Mouse (Mus musculus) layer of hippocampus, postnatal 14 days (tissue): ENCODE data around the gene Dguok. TPM values are rescaled to one million over a fixed set of nuclear protein-coding genes. Genes with fewer than 3 reads are reported as not detected.

Experiments
- DNase-seq, 2 experiments: peaks; one replicate each; pipeline ENCODE4 v3.0.0; 2021 to 2022; ENCODE audit warnings: low spot score in 2 of 2, mixed read lengths in 1 of 2
- long read RNA-seq, 2 experiments: library from polyadenylated mRNA; stranded (forward); transcript quantifications; one replicate each; pipeline ENCODE4 v2.0.0; 2021
- total RNA-seq, 2 experiments: library from RNA; stranded (reverse); gene quantifications; 2 replicates each; pipeline ENCODE4 v1.2.3; 2021

The Dguok gene
- total RNA-seq = 10 to 100 TPM; 28.1 to 28.7 TPM
- long read RNA-seq, experiment 1, transcript Dguok-201 (7 exons, 1,107 nt) = major isoform, 13 of 29 reads
- long read RNA-seq, experiment 1, partial matches to known transcripts = 11 of 29 reads
- long read RNA-seq, experiment 1, other reads (novel, unspliced or antisense) = 4 of 29 reads
- long read RNA-seq, experiment 2, transcript Dguok-201 (7 exons, 1,107 nt) = major isoform, 29 of 50 reads
- long read RNA-seq, experiment 2, partial matches to known transcripts = 14 of 50 reads
- long read RNA-seq, experiment 2, other reads (novel, unspliced or antisense) = 6 of 50 reads

DNA sequence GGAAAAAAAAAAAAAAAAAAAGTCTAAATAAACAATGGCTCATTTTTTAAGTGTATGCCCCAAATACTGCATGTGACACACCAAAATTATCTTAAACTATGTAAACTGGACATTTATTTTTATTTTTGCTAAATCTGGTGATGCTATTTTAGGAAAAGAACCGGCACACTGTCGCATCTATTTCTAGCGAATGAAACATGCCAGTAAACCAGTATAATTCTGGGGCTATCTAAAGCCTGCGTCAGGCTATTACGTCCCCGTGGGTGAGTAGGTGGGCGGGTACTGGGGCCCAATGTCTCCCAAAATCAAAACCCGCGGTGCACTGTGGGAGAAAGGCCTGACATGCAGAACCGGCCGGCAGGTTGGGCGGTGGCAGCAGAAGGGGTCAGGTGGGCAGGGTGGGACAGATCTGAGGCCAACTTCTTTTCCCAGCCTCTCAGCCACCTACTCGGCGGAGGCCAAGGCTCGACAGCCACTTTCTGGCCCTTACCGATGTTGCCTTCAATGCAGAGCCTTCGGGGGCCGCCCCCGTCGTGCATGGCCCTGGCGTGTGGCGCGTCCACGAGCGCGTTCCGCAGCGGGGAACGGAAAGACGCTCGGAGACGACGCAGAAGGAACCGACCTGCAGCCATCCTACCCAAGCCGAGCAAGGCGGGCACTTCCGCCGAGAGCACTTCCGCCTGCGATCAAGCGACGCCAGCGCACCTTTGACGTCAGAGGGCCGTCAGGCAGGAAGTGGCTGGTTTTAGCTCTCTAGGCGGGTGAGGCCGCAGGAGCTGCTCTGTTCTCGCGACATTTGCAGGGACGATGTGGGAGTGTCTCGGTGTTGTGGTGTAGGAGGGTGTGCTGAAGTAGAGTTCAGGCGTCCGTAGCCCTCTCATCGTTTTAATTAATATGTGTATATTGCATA, at the start of gene Dguok:
Gene Dguok (minus strand): TSS at position 712 of the 910 bp plus-strand sequence.
- DNase-seq = peak; percentile 96 to 98

DNA sequence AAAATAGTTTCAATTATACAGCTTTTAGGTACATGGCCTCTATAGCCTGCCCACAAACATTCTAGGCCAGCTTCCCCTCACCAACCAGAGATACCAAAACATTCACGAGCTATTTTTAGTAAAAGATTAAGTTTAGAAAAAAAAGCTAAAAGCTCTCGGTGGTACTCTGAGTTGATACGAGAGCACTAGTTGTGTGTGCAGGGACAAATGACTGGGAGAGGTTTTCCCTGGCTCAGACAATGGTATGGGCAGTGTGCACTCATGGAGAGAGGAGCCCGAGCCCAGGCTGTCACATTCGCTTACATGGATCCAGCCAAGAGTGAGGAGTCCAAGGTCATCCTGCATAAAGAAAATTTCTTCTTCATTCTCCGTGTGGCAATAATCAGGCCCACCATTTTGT, 49.2 kb upstream of the Dguok start:
- DNase-seq = no peak

DNA sequence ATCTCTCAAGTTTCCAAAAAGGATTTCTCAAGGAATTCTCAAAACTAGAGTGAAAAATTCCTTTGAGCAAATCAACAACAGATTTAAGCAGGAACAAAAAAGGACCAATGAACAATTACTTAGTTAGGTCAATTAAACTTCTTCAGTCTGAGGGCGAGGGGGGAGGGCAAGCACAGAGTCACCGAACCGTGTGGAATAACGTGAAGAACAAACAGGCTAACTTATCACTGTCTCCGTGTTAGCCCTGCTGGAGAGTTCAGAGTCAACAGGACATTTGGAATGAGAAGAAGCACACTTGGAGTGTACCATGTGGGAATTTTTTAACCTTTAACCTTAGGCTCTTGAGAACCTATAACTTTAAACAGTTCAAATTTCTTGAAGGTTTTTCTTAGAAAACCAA, 41.6 kb upstream of the Dguok start:
- DNase-seq = no peak

DNA sequence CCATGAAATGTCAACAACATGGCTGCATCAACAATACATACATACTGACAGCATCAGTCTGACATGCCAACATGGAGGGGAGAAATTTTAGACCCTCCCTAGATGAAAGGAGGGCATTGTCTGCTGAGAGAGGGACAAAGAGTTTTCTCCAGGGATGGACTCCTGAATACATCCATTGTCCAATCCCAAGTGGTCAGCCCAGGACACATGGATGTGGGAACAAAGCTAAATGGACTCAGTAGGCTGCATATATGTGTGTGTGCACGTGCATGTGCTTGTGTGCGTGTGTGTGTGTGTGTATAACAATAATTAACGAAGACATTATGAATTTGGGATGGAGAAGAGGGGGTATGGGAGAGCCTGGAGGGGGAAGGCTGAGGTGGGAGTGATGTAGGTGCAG, 39.0 kb upstream of the Dguok start:
- no peak for DNase-seq

DNA sequence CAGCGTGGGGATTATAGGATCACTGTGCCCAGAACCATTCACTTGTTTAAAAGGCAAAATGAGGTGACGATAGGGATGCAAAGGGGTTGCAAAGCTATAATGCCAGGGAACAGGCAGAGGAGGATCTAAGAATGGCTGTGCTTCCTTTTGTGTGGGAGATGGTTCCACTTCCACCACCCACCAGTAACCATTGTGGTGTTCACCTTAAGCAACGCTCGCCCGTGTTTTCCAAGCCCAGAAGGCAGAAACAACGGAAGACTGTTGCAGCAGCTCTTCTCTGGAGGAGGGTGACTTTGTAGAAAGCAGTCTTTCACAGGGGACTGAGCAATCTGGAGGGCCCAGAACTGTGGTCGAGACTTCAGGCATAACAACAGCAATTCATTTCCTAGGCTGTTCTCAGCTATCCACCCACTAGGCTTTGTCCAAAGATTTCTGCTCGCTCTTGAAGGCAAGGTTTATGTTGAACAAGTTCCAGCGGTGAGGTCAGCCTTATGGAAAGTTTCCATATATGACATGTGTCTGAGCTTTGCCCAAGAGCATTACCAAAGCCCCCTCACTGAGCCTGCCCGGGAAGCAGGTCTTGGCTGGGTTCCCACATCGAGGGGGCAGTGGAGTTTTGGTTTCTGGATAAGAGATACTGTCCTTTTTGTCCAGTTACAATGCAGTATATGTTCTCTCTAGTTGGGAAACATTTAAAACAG, 35.1 kb upstream of the Dguok start:
- DNase-seq = no peak

DNA sequence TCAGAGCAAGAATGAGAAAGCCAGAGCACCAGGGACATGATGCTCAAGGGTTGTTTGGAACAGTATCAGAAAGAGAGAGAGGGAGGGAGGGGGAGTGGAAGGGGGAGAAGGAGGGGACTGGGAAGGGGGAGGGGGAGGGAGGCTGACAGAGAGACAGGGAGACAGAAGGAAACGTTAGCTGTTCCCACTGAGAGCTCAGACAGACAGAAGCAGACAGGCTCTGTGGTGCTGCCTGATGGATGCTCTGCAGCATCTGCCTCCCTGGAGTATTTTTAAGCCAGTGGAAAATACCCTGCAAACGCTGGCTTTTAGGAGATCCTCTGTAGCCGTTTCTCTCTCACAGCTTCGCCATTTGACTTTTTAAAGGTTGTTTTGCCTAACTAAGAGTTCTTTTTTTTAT, 33.2 kb upstream of the Dguok start:
- DNase-seq = peak in 1 of 2 experiments; percentile 47

DNA sequence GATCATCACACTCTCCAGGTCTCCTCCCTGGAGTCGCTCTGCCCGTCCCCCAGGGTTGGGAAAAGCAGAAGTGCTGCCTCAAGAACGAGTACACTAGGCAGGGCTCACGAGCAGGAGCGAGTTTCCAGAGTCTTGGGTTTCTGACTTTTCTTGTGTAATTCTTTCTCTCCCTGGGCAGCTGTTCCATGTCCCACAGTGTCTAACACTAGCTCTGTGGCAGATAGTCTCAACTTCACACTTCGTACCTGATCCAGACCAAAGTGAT, 30.0 kb upstream of the Dguok start:
- no peak for DNase-seq

DNA sequence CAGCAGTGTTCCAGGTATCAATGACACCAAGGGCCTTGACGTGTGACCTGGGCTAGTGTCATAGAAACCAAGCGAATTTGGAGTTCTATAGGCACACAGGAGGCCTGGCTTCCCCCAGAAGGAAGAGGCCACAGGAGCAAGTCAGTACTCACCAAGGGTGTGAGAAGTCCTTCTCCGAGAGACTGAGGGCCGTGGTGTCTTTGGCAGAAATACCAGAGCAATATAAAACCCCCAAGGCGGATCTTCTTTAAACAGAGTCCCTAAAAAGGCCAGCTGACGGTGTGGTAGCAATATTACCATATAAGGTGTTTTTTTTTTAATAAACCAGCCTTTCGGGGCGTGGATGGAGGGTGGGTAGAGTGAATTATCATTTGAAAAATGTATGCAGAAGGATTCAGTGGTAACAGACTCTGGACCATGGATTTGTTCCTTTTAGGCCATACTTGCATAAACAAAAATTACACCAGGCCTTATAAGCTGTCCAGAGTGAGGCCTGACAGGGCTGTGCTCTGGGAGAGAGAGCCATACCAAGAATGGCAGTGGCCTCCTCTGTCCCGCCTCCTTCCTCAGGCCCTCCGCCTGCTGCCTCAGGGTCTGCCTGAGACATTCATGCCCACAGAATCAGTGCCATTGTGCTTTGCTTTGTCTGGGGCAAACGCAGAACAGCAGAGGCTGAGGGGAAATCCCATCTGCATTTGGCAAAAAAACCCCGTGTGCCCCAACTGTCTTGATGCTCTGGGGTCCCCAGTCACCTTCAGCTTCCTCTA, 29.4 kb upstream of the Dguok start, which contains the start of gene Actg2:
Gene Actg2 (minus strand): TSS at position 238 of the 767 bp plus-strand sequence.
- no peak for DNase-seq

DNA sequence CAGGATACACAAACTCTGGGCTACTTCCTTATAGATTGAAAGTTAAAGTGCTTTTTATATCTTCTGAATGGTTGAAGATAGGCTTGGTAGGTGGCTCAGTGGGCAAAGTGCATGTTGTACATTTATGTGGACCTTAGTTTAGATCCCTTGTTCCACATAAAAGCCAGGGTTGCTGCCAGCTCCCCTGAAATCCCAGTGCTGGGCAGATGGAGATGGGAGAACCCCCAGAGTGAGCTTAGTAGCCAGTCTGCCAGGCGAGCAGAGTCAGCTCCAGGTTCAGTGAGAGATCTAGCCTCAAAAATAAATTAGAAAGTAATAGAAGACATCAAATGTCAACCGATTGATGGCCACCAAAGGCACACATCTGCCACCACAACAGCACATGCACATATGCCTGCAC, 25.8 kb upstream of the Dguok start:
- no peak for DNase-seq

DNA sequence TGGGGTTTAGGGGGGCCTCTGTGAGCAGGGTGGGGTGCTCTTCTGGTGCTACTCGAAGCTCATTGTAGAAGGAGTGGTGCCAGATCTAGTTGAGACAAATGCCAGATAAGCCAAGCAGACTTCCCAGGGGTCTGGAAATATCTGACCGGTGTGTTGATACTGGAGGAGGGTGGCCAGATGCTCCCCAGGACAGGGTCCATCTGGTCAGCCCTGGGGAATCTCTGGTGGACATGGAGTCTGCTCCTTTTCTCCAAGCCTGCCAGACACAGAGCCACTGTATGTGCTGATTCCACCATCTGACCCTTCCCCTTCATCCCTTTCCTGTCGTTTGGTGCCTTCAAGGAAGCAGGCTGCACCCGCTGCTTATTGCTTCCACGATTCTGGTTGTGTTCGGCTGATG, 16.4 kb upstream of the Dguok start:
- no peak for DNase-seq

DNA sequence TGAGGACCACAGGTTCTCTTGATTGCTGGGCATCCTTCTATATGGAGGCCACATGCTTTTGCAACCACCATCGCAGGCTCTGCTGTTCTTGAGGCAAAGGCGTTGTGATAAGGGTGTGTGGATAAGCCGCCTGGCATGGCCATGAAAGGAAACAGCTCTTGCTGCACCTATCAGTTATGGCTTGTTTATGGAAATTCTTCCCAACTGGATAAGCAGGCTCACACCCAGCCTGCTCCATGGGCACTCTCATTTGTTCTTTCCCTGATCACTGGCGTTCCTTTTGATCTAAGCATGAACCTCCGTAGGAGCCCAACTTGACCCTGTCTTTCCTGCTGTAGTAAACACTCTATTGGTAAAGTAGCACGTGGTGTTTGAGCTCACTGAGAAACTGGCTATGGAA, 15.0 kb upstream of the Dguok start:
- DNase-seq = no peak

DNA sequence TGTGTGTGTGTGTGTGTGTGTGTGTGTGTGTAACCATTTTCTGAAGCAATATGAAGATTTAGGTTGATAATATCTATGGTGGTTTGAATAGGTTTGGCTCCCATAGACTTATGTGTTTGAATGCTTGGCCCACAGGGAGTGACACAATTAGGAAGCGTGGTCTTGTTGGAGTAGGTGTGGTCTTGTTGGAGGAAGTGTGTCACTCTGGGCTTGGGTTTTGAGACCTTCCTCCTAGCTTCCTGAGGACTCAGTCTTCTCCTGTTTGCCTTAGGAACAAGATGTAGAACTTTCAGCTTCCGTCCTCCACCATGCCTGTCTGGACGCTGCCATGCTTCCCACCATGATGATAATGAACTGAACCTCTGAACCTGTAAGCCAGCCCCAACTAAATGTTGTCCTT, 11.9 kb upstream of the Dguok start:
- DNase-seq = no peak

DNA sequence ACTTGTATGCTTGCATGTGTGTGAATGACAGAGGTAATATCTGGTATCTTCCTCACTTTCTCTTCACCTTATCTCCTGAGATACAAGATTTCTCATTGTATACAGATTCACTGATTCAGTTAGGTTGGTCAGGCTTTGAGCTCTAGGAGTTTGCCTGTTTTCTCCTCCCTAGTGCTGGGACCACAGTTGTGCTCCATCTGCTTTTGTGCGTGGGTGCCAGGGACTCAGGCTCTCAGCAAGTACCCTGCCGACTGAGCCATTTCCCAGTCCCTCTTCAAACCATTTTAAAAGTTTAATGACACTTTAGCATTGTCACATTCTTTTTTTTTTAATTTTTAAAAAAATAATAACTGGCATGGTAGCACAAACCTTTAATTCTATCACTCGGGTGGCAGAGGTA, 8.4 kb upstream of the Dguok start:
- DNase-seq = no peak

DNA sequence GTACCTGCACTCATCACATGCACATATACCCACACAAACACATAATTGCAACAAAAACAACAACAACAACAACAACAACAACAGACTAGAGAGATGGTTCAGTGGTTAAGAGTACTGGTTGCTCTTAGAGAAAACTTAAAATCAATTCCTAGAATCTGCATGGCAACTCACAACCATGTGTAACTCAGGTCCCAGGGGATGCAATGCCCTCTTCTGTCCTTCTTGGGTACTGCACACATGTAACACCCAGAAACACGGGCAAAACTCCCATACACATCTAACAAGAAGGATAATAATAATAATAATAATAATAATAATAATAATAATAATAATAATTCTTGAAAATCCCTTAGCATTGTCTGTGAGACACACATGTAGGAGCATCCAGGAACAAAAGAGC, 5.7 kb upstream of the Dguok start:
- DNase-seq = peak in 1 of 2 experiments; percentile 73

DNA sequence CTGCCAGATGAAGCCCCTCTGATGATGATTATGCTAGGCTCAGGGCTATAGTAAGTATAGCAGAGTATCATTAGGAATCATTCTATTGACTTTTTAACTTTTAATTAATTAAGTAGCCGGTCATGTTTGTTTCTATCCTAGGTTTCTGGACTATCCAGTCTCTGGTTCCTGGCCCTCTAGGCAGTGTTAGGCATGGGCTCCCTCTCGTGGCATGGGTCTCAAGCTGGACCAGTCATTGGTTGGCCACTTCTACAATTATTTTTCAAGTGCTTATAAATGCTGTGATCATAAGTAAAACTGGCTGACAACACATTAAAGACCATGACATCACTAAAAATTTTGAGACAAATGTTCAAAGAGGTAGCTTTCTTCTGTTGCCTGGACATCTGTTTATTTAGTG, 3.4 kb upstream of the Dguok start:
- DNase-seq = no peak

DNA sequence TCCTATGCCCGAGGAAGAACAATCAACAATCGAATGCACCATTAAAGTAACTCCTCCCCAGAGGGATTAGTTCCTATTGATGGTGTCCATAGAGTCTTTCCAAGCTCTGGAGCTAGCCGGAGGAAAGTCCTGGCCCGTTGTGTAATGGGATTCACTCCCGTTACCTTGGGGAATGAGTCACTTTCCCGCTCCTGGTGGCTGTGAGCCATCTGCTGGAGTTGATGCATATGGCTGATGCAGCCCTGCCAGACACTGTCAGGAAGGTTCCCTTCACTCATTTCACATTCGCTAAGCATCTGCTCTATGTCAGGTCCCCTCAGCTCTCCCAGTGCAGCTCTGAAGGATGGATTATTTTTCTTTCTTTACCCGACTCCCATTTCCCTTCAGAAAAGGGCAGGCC, 2.7 kb upstream of the Dguok start:
- DNase-seq = no peak

DNA sequence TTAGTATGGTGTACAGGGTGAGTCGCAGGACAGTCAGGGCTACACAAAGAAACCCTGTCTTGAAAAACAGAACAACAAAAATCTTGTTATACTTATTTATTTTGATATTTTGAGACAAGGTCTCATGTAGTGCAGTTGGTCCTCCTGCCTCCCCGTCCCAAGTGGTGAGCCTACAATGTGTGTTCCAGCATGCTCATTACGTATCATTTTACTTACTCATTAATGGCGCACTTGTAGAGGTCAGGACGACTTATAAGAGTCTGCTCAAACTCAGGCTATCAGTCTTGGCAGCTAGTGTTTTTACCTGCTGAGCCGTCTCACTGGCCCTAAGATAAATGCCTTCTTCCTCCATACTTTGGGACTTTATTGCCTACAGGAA, 388 bp upstream of the Dguok start:
- DNase-seq = no peak

DNA sequence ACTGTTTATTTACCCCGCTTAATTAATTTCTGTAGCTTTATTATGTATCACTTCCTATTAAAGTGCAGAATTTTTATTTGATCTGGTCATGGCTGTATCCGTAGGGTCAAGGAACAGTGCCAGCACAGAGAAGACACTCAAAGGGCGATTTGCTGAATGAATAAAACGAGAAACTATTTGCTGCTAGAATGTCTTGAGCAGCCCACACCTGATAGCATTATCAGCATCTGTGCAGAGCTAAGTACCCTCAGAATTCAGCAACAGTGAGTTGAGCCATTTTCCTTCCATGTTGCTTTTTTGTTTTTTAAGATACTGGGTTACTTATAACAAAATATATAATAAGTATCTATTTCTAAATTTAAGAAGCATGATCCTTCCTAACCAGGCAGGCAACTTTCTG, 1.2 kb downstream of the Dguok start:
- DNase-seq = no peak

DNA sequence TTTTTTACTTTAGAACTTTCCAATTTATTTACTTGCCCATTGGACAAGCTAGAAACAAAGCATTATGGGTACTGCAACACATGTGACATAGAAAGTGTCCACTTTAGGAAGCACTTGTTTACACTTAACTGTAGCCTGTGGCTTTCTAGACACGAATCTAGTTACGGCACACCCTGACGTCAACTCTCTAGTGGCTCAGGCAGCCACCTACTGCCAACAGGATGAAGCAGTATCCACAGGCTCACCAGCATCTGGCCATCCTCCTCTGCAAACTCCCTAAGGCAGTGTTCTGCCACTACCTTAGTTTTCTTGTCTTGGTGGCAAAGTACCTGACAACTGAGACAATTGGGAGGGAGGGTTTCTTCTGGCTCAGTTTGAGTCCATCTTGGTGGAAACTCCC, 3.4 kb downstream of the Dguok start:
- DNase-seq = no peak

DNA sequence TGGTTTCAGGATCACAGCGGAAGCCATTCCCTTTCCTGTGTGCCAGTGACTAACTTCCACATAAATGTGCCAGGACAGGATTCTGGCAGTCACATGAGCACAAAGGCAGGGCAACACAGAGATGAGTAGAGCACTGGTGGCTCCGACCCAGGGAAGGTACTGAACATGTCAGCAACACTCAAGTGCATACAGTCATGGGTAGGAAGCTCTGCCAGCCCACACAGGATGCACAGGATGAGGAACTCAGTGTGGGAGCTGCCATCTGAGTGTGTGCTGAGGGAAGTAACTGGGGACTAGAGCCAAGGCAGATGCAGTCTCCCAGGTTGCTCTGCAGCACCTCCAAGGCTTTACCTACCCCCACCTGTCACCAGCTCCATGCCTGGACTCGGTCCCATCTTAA, 4.1 kb downstream of the Dguok start:
- DNase-seq = no peak

DNA sequence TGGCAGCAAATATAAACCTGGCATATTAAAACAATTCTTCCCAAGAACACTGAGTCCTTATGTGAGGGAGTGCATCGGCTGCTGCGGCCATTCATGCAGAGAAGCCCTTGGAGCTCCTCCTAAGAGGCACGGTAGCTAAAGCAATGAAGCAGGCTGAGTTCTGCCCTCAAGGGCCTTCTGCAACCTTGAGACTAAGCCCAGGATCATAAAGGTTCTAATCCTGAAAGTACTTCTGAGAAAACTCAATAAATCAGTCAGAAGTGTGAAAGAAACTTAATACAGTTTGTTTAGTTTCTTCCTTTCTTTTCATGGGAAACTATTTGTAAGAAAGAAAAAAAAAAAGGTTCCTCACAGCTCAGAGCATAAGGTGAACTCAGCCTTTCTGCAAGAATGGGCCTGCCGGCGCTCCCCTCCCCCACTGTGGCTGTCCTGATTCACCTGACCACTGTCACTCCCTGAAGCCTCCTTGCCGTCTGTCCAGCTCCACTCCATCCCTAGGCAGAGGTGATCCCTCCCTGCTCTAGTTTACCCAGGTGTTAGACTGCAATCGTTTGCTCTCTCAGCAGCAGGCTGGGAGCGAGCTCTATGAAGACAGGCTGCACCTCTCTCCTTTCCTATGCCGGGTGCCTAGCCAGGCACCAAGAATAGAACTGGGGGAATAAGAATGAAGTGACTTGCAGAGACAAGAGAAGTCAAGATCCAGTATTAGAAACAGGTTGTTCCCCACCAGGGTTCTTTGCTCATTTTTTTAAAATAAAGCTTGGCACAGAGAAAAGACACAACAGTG, 5.1 kb downstream of the Dguok start:
- no peak for DNase-seq
